8 mouse cellular contexts compared by ENCODE assay signal in the genomic region with DNA sequence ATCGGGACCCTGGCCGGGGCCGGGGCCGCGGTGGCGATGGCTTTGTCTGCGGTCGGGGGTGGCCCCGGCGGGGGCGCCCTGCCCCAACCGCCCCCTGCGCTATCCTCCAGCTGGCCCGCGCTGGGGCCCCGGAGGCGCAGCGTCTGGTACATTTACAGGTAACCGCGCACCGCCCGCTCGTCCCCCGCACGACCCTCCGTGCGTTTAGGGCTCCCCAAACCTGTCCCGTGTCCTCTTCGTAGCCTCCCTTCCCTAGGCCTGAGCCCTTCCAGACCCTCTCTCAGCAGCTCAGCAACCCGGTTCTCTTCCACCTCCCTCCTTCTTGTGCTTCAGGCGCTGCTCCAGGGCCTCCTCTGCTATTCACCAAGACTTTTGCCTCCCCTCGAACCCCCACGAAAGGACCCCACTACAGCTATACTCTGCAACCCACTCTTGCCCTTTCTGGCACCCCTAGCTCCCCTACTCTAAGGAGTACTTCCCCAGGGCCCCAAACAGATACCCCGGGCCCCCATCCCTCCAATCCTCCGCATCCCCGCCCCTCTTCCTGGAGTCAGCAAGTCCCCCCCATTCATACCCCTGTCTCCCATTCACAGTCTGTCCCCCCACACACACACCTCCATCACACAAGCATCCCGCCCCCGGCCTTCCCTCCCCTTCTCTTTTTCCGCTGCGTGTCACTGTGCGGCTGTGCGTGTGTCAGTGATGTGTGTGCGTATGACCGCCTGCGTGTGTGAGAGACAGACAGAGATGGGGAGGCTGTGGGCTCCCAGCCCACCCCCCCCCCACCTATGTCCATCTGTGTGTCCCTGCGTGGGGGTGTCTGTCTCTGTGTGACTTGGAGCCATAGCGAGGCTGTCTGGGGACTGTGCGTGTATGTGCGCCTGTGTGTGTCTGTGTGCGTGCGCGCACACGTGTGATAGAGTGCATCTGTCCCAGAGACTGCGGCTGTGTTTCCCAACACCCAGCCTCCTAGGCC. TPM values are rescaled to one million over a fixed set of nuclear protein-coding genes. Genes with fewer than 3 reads are reported as not detected.
A peak's percentile ranks its signal among the peaks of the same experiment; 100 is the strongest.
DNase-seq lines count a peak whose midpoint lies in the region; ATAC-seq and TF ChIP-seq lines count a peak whose summit lies in the region.

No protein-coding gene starts in this region.

- H3K4me3 ChIP-seq in intestine, postnatal 0 days (ENCODE audit: low read depth, low read length): peak overlapping the region; percentile 20; the same call in 1 of the 2 replicates

- H3K27me3 ChIP-seq in intestine, postnatal 0 days (replicated peaks; ENCODE audit: control insufficient read depth, insufficient read depth, low read length): peaks cover 53% of the 10 kb centered on the region

- TF ChIP-seq CTCF in intestine, postnatal 0 days (IDR thresholded peaks at IDR 0.05; ENCODE audit: low read depth): no peak

- peak overlapping the region; percentile 54 for H3K4me2 ChIP-seq in intestine, postnatal 0 days (replicated peaks; ENCODE audit: low read depth)

- H3K36me3 ChIP-seq in intestine, postnatal 0 days (ENCODE audit: control insufficient read depth, insufficient read depth): no peaks in the 10 kb centered on the region

- DNase-seq in layer of hippocampus, adult 9-11 months: peak; percentile 85
- DNase-seq in layer of hippocampus, adult 9-10 months (ENCODE audit: low spot score): no peak
- DNase-seq in cerebellum, postnatal 36 days: peak; percentile 65 to 72
- DNase-seq in retina, postnatal 1 day: peak; percentile 58
- no peak for DNase-seq in spleen, postnatal 14 days (ENCODE audit: low spot score in 2 of 2)
- no peak for DNase-seq in urinary bladder, postnatal 36 days (ENCODE audit: low spot score in 2 of 2)

- no peaks in the 10 kb centered on the region for H3K9me3 ChIP-seq in intestine, postnatal 0 days (ENCODE audit: control insufficient read depth)

- ATAC-seq in intestine, postnatal 0 days: no peak
- no peak for ATAC-seq in erythroid progenitor cell, adult 5-6 weeks (replicated peaks; ENCODE audit: low FRiP score, poor library complexity, severe bottlenecking)

- no peak overlapping the region for H3K9ac ChIP-seq in intestine, postnatal 0 days (ENCODE audit: low read depth, low read length)

- H3K4me1 ChIP-seq in intestine, postnatal 0 days (replicated peaks; ENCODE audit: control insufficient read depth, insufficient read depth, low read length): no peaks in the 10 kb centered on the region

- H3K27ac ChIP-seq in intestine, postnatal 0 days (ENCODE audit: low read depth, low read length): no peak overlapping the region

- 5% methylated on average over 51 of the region's 54 CpGs for WGBS in intestine, postnatal 0 days

RNA-seq across cellular contexts. Expression of gene Shank1, which starts 26.3 kb away (rescaled TPM):
- polyA plus RNA-seq in intestine, postnatal 0 days (2015; fragmentation: Nextera tagmentation; extraction: Ambion mirVana): 0.39 and 0.44 TPM in 2 replicates
- not detected in 2 replicates for total RNA-seq in erythroid progenitor cell, adult 5-6 weeks (2015; ENCODE audit: low replicate concordance)
- under 0.01 and 0.23 TPM in 2 replicates for total RNA-seq in erythroid progenitor cell, adult 5-6 weeks (2017; ENCODE audit: low replicate concordance)

RNA-seq across cellular contexts. Expression of gene Clec11a, which starts 29.6 kb away (rescaled TPM):
- polyA plus RNA-seq in intestine, postnatal 0 days (2015; fragmentation: Nextera tagmentation; extraction: Ambion mirVana): 3.5 and 3.8 TPM in 2 replicates
- total RNA-seq in erythroid progenitor cell, adult 5-6 weeks (2015; ENCODE audit: low replicate concordance): 2.5 TPM in 1 of 2 replicates, not detected in the other
- not detected in 2 replicates for total RNA-seq in erythroid progenitor cell, adult 5-6 weeks (2017; ENCODE audit: low replicate concordance)

RNA-seq across cellular contexts. Expression of gene Syt3, which starts 47.6 kb away (rescaled TPM):
- polyA plus RNA-seq in intestine, postnatal 0 days (2015; fragmentation: Nextera tagmentation; extraction: Ambion mirVana): 0.55 and 0.58 TPM in 2 replicates
- total RNA-seq in erythroid progenitor cell, adult 5-6 weeks (2015; ENCODE audit: low replicate concordance): not detected in 2 replicates
- not detected in 2 replicates for total RNA-seq in erythroid progenitor cell, adult 5-6 weeks (2017; ENCODE audit: low replicate concordance)

RNA-seq across cellular contexts. Expression of gene 1700008O03Rik, which starts 49.3 kb away (rescaled TPM):
- 0.51 and 0.60 TPM in 2 replicates for polyA plus RNA-seq in intestine, postnatal 0 days (2015; fragmentation: Nextera tagmentation; extraction: Ambion mirVana)
- not detected in 2 replicates for total RNA-seq in erythroid progenitor cell, adult 5-6 weeks (2015; ENCODE audit: low replicate concordance)
- not detected in 2 replicates for total RNA-seq in erythroid progenitor cell, adult 5-6 weeks (2017; ENCODE audit: low replicate concordance)

Comparison
In these comparisons a context has a peak if more than half of its experiments do, and no peak if none do; other contexts are left out.
1. DNase-seq: peak in layer of hippocampus, adult 9-11 months (single experiment), cerebellum, postnatal 36 days (2 of 2) and retina, postnatal 1 day (single experiment); none in layer of hippocampus, adult 9-10 months (single experiment), spleen, postnatal 14 days (0 of 2) and urinary bladder, postnatal 36 days (0 of 2).